Mouse (Mus musculus) mature B cell (primary cell): ENCODE measurements around the gene Stt3a.

ENCODE experiments used
- in situ Hi-C: fragments of 300-500 bp; cut with MboI; formaldehyde crosslinking; loops from 2 replicates; pipeline ENCODE4 v1.14.3; 2019

Gene Stt3a

GRCm38 (mm10) chr9:36726131-36727033, 41.1 kb downstream of the Stt3a start:
- in situ Hi-C loops, result loop anchor here (25.0 kb wide), 1 partner anchor 1164 kb away; the partner anchor contains the start of genes Ddx25, Hyls1, Pate2 and Pus3

GRCm38 (mm10) chr9:36716624-36717023, 50.9 kb downstream of the Stt3a start:
- in situ Hi-C loops, result no loop called here

GRCm38 (mm10) chr9:36707304-36707703, 60.2 kb downstream of the Stt3a start:
- in situ Hi-C loops, result no loop called here

- in situ Hi-C loops, result no loop called here
Observed at GRCm38 (mm10) chr9:36705923-36706322, 61.6 kb downstream of the Stt3a start.

GRCm38 (mm10) chr9:36694276-36694675, 73.2 kb downstream of the Stt3a start:
- in situ Hi-C loops, result no loop called here

GRCm38 (mm10) chr9:36692920-36693319, 74.6 kb downstream of the Stt3a start, which contains the start of gene Acrv1:
Gene Acrv1 (plus strand): TSS chr9:36693220.
- in situ Hi-C loops, result no loop called here

- in situ Hi-C loops, result no loop called here
Observed at GRCm38 (mm10) chr9:36687329-36687728, 80.2 kb downstream of the Stt3a start.

GRCm38 (mm10) chr9:36681424-36681823, 86.1 kb downstream of the Stt3a start:
- in situ Hi-C loops, result no loop called here
